Mouse (Mus musculus): ENCODE measurements around the gene Slc4a2.
"Not testable (repeated sequence)": the region's sequence is repeated elsewhere in the genome, so short reads cannot be mapped to it uniquely, and the experiment has no call there.

Slc4a2 gene

DNA sequence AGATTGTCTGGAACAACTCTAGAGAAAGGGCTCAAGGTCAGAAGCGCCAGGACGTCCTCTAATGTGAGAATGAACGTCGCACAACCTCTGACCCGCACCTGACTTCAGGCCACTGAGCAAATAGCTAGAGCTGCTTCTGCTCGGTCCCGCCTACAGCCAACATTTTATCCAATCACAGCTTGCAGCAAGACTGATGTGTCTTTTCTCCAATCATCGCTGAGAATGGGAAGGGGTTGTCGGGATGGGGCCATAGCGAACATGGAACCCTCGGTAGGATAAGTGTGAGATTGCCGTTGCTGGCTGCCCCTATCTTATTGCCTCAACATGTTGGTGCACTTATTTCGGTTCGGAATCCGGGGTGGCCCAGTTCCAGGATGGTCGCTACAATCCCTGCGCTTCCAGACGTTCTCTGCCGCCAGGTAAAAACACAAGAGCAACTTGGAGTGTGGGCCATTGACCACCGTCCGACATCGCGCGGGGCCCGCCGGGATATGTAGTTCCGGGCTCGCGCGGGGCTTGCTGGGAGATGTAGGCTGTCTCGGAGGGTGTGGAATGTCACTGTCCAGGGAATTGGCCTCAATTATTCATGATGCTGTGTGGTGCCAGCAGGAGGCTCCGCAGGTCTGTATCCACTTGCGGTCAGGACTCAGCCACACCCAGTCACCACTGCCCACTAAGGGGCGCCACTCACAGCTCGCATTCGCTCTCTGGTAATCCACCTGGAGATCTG lies 29.3 kb upstream of the Slc4a2 start:
- DNase-seq (ENCODE audit: low read depth, low spot score), result peak; percentile 98

DNA sequence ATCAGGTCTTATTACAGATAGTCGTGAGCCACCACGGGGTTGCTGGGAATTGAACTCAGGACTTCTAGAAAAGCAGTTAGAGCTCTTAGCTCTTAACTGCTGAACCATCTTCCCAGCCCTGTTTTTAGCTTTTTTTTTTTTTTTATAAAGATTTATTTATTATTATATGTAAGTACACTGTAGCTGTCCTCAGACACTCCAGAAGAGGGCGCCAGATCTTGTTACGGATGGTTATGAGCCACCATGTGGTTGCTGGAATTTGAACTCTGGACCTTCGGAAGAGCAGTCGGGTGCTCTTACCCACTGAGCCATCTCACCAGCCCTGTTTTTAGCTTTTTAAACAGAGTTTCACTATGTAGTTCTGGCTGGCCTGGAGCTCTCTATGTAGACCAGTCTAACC lies 27.4 kb upstream of the Slc4a2 start:
- DNase-seq (ENCODE audit: low read depth, low spot score), result not testable (repeated sequence)

DNA sequence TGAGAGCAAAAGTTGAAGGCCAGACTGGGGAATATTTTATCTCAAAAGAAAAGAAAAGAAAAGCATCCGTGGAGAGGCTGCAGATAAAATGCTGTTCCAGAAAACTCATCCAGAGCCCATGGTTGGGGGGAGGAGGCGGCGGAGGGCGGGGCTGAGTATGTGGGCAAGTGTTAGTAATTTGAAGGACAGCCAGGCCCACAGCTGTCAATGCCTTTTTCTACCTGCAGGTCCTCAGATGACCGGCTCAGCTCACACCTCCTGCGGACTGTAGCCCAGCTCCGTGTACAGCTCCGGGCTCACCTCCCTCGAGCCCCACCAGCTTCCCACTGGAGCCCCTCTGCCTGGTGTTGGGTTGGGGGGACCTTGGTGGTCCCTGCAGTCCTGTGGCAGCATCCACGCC lies 24.0 kb upstream of the Slc4a2 start:
- no peak for DNase-seq (ENCODE audit: low read depth, low spot score)

DNA sequence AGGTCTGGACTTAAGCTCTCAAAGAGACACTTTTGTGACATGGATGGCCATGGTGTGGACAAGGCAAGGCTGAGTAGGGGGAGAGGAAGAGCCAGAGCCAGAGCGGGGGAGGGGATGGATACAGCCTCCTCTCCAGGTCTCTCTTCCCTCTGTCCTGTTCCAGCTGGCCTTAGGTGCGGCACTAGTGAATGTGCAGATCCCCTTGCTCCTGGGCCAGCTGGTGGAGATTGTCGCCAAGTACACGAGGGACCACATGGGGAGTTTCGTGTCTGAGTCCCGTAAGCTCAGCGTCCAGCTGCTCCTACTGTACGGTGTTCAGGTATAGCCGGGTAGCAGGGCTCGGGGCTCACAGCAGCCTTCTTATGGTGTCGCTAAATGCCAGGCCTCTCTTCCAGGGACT lies 23.3 kb upstream of the Slc4a2 start:
- DNase-seq (ENCODE audit: low read depth, low spot score), result no peak

DNA sequence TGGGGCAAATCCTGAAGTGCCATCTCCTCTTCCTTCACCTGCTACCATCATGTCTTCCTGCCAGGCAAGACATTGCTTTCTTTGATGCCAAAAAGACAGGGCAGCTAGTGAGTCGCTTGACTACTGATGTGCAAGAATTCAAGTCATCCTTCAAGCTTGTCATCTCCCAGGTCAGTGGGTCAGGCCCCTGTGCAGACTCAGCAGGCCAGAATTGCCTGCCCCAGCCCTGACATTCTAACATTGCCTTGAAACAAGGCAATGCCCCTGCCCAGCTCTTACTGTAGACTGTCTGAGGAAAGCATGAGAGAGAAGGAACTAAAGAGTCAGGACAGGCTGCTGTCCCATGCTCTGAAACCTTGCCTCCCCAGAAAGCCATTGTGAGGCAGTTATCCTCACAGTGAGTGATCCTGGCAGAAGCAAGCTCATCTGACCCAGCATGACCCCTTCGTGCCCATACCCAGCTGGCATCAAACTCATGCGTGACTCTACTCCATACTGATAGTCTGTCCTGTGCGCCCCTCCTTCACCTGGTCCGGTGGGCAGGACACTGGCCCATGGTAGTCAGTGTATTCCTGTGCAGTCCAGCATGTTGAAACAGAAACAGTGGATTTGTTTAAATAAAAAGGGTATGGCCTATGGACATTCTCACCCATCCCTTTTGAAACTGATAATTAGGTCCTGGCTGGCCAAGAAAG lies 22.6 kb upstream of the Slc4a2 start:
- DNase-seq (ENCODE audit: low read depth, low spot score), result no peak

DNA sequence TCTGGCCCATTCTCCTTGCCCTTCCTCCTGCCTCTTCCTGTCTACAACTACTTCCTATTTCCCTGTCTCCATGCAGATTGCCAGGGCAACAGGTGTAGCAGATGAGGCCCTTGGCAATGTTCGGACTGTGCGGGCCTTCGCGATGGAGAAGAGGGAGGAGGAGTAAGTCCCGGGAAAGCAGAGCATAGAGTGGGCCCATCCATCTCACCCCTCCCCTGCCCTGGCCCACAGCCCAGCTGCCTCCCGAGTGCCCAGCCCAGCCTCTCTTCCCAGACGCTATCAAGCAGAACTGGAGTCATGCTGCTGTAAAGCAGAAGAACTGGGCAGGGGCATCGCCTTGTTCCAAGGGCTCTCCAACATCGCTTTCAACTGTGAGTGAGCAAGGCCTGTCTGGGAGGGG lies 21.7 kb upstream of the Slc4a2 start:
- no peak for DNase-seq (ENCODE audit: low read depth, low spot score)

DNA sequence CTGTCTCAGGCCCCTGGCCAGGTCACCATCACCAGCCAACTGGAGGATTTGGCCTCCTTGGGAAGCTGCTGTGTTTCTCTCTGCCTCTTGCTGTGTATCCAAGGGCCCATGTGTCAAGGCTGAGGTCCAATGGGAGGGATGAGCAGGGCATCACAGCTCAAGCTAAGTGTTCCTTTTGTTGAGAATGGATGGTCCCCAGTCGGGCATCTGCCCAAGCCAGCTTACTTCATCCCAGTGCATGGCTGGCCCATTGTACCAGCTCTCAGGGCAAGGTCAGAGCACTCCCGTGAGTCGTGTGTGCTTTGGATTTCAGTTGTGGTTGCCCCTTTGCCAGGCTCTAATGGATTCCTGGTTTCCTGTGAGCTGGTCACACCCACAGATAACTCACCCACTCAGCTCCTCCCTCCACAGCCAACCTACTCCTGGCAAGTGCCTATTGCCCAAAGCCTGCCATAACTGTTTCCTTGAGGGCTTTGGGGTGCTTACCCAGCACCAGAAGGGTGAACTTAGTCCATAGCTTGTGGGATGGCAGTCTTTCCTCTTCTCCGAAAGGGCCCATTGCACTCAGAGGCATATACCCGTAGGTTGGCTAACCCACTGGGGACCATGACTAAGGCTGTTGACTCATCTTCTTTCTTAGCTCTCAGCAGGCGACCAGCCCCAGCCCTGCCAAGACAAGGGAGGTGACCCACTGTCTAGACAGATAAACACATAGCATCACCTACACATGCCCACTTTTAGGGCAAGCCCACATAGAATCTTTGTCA lies 18.9 kb upstream of the Slc4a2 start:
- no peak for DNase-seq (ENCODE audit: low read depth, low spot score)

DNA sequence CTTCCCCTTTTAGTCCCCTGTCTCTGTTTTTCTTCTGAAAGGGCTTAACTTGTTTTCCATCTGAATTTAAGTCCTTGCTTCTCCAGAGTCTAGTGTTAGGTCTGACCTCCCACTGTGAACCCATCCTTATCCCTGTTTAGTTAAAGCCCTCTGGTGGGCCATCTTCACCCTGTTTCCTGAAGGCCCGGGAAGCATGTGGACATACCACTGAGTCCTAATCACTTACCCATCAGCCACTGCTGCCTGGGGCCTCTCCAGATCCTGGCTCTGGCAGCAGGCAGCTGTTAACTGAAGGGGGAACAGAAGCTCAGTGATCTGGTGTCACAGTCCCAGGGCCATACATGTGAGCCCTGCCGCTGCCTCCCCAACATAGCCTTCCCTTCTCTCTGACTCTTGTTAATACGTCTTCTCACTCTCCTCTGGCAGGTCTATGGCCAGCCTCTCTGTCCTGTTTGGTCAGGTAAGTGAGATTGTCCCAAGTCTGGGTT lies 18.2 kb upstream of the Slc4a2 start:
- DNase-seq (ENCODE audit: low read depth, low spot score), result no peak

DNA sequence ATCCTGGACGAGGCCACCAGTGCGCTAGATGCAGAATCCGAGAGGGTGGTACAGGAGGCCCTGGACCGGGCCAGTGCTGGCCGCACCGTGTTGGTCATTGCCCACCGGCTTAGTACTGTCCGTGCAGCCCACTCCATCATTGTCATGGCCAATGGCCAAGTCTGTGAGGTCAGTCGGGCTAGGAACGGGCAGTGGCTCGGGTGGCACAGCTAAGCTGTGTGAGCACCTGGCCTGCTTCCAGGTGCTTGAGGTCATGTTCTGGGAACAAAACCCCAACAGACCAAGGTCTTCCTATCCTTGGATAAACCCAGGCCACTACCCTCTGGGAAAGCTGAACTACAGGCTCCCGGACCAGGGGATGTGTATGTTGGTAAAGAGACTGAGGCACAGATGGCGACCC lies 15.0 kb upstream of the Slc4a2 start:
- no peak for DNase-seq (ENCODE audit: low read depth, low spot score)

DNA sequence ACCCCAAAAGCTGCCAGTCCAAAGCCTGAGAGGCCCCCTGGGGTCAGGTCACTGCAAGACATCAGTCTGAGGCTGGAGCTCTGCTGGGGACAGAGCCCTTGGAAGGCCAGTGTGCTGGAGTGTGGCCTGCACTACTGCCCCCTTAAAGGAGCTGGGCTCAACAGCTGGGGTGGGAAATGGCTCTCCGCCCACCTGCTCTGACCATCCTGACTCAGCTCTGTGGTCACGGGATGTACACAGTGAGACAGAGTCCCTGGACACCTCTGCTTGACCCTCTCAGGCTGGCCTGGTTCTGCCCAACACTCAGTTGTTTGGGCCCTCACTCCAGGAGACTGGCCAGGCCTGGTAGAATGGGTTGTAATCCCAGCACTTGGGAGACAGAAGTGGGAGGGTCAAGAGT lies 14.2 kb upstream of the Slc4a2 start:
- DNase-seq (ENCODE audit: low read depth, low spot score), result no peak

DNA sequence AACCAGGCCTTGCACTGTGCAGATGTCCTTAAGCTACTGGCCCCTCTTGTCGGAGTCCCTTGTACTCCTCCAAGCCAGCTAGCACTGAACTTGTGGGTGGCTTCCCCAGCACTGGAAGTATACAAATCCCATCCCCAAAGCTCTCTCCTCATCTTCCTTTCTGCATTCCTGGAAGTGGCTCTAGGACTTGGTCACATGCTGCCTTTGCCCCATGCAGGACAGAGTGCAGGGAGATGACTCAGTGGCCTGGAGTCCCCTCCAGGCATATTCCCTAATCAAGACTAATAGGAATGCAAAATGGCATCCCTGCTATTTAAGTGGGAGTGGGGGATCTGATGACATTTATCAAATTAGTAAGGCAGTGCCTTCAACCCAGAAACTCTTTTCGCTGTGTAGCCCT lies 11.6 kb upstream of the Slc4a2 start:
- no peak for DNase-seq (ENCODE audit: low read depth, low spot score)

DNA sequence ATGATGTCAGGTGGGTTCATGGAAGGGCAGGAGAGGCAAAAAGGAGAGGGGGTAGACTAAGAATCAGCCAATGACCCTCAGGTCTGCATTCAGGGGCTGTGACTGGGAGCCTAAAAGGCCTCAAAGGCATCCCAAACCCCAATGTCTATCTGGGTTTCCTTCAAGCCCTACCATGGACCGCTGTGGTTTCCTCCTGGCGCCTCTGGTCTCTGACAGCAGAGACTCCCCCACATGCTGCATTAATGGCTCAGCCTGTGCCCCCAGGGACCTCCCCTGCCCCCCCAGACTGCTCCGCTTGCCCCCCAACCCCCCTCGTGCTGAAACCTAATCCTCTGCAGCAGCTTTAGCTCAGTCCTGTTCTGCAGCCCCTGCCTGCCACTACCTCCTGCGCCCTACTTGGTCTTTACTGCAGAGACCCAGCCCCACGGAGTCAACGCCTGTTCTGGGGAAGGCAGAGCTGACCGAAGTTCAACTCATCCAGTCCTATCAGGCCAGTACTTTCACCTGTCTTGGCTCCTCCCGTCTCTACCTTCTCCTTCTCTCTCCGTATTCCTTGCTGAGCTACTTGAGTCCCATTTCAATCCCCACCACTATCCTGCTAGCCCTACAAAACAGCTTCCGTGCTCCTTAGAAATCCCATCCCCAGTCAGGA lies 10.5 kb upstream of the Slc4a2 start, which contains the start of gene Asic3:
Gene Asic3 (plus strand): TSS at position 351 of the 652 bp plus-strand sequence.
- no peak for DNase-seq (ENCODE audit: low read depth, low spot score)

DNA sequence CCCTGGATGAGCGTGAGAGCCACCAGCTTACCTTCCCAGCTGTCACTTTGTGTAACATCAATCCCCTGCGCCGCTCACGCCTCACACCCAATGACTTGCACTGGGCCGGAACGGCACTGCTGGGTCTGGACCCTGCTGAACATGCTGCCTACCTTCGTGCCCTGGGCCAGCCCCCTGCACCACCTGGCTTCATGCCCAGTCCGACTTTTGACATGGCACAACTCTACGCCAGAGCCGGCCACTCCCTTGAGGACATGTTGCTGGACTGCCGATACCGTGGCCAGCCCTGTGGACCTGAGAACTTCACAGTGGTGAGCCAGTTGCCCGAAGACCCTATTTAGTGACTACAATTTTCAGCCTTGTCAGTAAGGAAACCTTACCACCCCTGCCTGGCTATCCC lies 9.7 kb upstream of the Slc4a2 start:
- DNase-seq (ENCODE audit: low read depth, low spot score), result peak; percentile 39

DNA sequence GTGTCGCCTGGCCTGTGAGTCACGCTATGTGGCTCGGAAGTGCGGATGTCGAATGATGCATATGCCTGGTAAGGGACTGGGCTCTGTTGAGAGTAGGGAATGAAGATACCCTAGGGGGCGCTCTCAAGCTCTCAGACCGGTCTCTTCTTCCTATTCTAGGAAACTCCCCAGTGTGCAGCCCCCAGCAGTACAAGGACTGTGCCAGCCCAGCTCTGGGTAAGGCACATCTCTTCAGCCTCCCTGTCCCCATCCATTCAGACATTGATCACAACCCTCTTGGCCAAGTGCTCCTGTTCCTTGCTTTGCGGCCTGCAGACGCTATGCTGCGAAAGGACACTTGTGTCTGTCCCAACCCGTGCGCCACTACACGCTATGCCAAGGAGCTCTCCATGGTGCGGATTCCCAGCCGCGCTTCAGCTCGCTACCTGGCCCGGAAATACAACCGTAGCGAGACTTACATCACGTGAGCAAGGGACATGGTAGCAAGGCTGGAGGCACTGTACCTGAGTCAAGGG lies 7.4 kb upstream of the Slc4a2 start:
- DNase-seq (ENCODE audit: low read depth, low spot score), result peak; percentile 90

DNA sequence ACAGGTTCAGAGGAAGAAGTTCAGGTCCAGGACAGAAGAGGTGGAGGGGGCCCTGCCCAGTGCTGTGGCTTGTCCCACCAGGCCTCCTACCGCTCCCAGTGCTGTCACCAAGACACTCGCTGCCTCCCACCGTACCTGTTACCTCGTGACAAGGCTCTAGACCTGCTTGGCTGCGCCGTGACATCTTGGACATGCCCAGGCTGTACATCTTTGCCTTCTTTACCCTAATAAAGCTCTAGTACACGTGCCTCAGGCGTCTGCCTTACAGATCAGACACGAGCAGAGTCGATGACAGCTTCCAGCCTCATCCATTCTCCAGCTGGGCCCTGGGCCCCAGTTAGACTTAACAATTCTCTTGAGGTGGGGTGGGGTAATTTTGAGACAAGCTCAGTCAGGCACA lies 6.0 kb upstream of the Slc4a2 start:
- no peak for DNase-seq (ENCODE audit: low read depth, low spot score)

DNA sequence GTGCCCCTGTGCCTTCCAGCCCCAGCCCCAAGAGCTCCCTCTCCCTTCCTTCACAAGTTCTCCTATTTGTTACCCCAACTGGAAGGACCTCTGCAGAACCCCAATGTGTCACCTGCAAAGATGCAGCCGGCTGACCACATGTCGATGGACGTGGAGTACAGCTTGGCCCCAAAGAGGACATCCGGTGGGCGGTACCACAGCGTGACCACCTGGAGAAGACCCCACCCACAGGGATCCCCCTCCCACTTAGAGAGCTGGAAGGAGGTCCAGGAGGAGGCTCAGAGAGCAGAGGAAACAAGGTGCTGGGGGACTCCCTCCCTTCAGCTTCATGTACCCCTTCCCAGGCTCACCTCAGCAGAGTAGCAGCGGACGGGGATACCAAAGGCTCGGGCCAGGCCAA lies 3.3 kb upstream of the Slc4a2 start:
- DNase-seq (ENCODE audit: low read depth, low spot score), result no peak

DNA sequence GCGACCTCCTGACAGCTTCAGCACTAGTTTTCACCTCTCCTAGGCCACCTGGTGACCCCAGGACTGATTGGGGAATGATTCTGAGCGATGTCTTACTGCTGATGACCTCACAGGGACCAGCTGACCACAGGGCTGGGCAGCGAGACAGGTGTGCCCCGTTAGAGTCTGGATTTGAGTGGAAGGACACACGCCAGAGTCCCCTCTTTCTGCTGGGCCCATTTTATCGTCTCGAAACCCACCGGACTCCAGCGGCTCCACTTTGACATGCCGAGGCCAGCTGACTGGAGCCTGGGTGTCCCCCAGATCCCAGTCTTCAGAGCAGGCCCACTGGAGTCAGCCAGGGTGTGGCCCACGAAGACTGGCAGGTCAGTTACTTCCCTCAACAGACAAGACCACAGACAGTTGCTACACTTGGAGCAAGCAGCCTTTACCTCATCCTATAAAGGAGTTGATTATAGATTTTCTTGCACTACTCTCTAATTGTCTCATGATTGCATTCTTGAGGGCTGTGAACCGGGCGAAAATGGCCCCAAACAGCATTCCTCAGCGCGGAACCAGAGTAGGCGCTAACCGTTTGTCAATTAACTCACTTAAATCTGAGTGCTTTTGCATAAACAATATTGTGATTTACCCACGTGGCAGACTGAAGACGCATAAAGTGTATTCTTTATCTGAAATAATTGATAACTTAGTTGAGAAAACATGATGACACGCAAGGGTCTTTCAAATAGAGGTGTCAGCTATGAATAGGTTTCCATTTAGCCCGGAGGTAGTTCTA lies 556 bp downstream of the Slc4a2 start:
- no peak for DNase-seq (ENCODE audit: low read depth, low spot score)

DNA sequence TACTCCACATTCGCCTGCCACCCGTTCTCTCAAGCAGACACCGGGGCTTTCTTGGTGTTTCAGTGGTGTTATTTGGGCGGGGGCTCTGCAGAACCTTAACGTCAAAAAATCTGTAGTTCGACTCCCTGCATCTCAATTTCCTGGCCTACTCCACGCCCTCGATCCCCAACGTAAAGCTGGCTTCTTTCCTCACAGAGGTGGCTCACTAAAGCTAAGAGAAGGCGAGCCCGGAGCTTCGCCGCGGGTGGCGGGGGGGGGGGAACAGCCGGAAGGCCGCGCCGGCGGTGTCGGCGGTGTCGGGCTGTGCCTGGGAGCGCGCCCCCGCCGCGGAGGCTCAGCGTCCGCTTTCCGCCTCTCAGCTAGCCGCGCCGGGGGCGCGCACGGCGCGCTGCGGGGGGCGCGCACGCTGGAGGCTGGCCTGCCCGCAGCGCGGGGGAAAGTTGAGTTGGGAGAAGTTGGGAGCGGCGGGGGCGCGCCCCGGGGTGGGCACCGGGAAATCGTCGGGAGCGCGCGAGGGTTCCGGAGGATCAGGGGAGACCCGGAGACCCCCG lies 1.3 kb downstream of the Slc4a2 start:
- DNase-seq (ENCODE audit: low read depth, low spot score), result peak; percentile 91

DNA sequence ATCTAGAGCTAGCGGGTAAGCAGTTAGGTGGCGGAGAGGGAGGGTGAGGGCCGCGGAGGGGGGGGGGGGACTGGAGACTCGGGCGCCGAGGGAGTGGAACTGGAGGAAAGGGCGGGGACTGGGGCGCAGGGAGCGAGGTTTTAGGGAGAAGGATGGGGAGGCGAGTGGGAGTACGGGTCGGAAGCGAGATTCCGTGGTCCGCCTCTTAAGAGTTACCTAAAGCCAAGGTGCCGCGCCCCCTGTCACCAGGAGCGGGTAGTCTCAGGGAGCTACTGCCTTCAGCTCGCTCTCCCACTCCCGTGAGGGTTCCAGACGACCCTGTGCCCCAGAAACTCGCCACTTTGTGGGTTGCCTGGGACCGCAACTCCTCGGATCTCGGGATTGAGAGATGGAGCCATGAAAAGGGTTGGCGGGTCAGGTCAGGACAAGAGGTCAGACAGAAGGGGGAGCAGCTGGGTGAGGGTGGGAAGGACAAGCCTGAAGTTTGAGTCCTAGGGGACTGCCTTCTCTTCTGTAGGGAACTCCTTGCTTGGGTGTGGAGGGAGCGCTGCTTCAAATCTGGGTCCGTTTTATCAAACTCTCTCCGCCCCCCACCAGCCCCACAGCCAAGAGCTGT lies 1.9 kb downstream of the Slc4a2 start:
- DNase-seq (ENCODE audit: low read depth, low spot score), result peak; percentile 74

DNA sequence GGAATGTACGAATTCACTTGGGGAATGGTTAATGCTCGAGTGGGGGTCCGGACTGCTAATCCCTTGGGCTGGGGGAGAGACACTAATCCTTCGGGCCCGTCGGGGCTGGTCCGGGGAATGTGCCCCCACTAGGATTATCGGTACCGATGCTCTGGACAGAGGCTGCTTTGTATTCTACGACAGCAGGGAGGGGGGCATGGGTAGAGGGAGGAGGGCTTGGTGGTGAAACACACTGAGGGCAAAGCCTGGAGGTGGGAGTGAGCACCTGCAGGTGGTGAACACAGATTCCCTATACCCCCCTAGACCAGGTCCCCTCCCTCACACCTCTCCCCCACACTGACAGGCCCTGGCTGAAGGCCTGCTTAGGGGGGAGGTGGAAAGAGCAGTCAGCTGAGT lies 2.4 kb downstream of the Slc4a2 start:
- no peak for DNase-seq (ENCODE audit: low read depth, low spot score)
